Mouse (Mus musculus) forebrain, embryonic 12.5 days (tissue): ENCODE data around the gene Ier2. TPM values are rescaled to one million over a fixed set of nuclear protein-coding genes. Genes with fewer than 3 reads are reported as not detected.
A peak's percentile ranks its signal among the peaks of the same experiment; 100 is the strongest.

Experiments used
- ATAC-seq: fragments of 200-750 bp; cut with Nextera tagmentation; 2 replicates; pipeline ENCODE4 v1.8.0; 2017; ENCODE audit warnings: moderate TSS enrichment; ENCODE audit not compliant: low FRiP score
- H3K27ac ChIP-seq: fragments of 300-500 bp; sonication (generic); 2 replicates; pipeline ENCODE4 v1.5.1; 2016; ENCODE audit warnings: mild to moderate bottlenecking
- H3K27me3 ChIP-seq: fragments of 300-500 bp; sonication (generic); 2 replicates; pipeline ENCODE4 v1.6.1; 2016; ENCODE audit warnings: mild to moderate bottlenecking
- H3K36me3 ChIP-seq: fragments of 300-500 bp; sonication (generic); replicated peaks from 2 replicates; pipeline ENCODE4 v1.6.1; 2016; ENCODE audit warnings: mild to moderate bottlenecking
- H3K4me1 ChIP-seq: fragments of 300-500 bp; sonication (generic); 2 replicates; pipeline ENCODE4 v1.6.1; 2016
- H3K4me2 ChIP-seq: fragments of 300-500 bp; sonication (generic); 2 replicates; pipeline ENCODE4 v1.6.1; 2016; ENCODE audit warnings: mild to moderate bottlenecking, moderate library complexity
- H3K4me3 ChIP-seq: fragments of 300-500 bp; sonication (generic); replicated peaks from 2 replicates; pipeline ENCODE4 v1.5.1; 2016; ENCODE audit warnings: mild to moderate bottlenecking
- H3K9ac ChIP-seq: fragments of 300-500 bp; sonication (generic); 2 replicates; pipeline ENCODE4 v1.6.1; 2016; ENCODE audit warnings: mild to moderate bottlenecking
- H3K9me3 ChIP-seq: fragments of 300-500 bp; sonication (generic); 2 replicates; pipeline ENCODE4 v1.6.1; 2016
- WGBS: fragments of 180-500 bp; shearing (Covaris S2); methylation state at CpG from one replicate; pipeline ENCODE4 v1.1.7; 2016; 5-methylcytosine and 5-hydroxymethylcytosine counted together
- polyA plus RNA-seq: library from polyadenylated mRNA; unstranded; fragments of >200 nt; fragmentation: Nextera tagmentation; extraction: Ambion mirVana; gene quantifications from 2 replicates; pipeline ENCODE4 v1.2.1, GENCODE M21; 2016

Gene Ier2
- polyA plus RNA-seq, 1 experiment from 2014 or later: 62.2 TPM

DNA sequence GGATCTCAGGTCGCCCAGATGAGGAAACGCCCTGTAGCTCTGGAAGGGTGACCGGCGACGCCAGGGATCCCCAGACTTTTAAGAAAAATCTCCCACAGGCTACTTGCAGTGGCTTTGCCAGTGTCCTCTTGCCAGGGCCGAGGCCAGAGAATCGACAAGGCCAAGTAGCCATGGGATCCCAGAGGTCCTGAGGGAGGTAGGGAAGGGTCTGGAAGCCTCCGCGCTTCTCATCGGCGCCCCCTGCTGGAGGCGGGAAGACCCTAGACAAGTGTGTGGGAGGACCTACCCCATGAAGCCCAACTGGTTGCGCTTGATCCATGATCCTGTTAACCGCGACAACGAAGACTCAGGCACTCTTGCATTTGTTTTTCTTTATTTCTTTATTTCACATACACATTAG lies 41.7 kb upstream of the Ier2 start:
- under 1% methylated on average over 16 of the region's 16 CpGs for WGBS
- peak overlapping the region; percentile 66; the same call in 1 of the 2 replicates for H3K27ac ChIP-seq
- H3K4me1 ChIP-seq: peaks cover 59% of the 10 kb centered on the region
- H3K36me3 ChIP-seq: peaks cover 3% of the 10 kb centered on the region; the same call in 1 of the 2 replicates
- 0 out of 2 replicates have a peak, but pooled peaks have one; percentile 34 for ATAC-seq
- H3K9me3 ChIP-seq: no peaks in the 10 kb centered on the region
- H3K4me3 ChIP-seq: peak overlapping the region; percentile 30
- H3K27me3 ChIP-seq: peaks cover 89% of the 10 kb centered on the region
- no peak overlapping the region for H3K9ac ChIP-seq
- peak overlapping the region; percentile 47 for H3K4me2 ChIP-seq

DNA sequence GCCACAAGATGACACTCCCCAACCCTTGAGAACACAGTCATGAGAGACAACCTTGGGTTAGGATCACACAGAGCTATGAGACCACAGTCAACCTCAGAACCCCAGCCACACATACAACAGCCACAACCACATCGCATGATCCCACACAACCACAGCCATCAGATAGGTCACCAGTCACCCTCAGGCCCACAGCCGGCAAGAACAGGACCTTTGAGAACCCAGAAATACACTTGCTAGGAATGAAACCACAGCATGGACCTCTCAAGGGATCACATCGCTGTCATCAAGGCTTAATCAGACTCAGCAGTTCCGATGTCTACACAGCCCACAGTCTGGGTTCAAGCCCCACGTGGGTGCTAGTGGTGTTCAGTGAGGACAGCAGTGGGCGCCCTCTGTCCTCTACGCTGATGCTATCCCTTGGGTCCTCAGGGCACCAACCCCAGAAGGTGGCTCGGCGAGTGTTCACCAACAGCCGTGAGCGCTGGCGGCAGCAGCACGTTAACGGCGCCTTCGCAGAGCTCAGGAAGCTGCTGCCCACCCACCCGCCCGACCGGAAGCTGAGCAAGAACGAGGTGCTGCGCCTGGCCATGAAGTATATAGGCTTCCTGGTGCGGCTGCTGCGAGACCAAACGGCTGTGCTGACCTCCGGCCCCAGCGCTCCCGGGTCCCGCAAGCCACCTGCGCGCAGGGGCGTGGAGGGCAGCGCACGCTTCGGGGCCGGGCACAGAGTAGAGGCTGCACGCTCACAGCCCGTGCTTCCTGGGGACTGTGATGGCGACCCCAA lies 41.0 kb upstream of the Ier2 start:
- Histone ChIP-seq H3K27ac (peak overlapping the region; percentile 66; the same call in 1 of the 2 replicates), H3K36me3 (peaks cover 10% of the 10 kb centered on the region; the same call in 1 of the 2 replicates), H3K9me3 (no peaks in the 10 kb centered on the region), H3K27me3 (peaks cover 83% of the 10 kb centered on the region), H3K9ac (no peak overlapping the region; the same call in 1 of the 2 replicates), H3K4me3 (peak overlapping the region; percentile 15; the same call in 1 of the 2 replicates), H3K4me2 (peak overlapping the region; percentile 47), H3K4me1 (peaks cover 52% of the 10 kb centered on the region)
- ATAC-seq: no peak
- 8% methylated on average over 38 of the region's 38 CpGs for WGBS

DNA sequence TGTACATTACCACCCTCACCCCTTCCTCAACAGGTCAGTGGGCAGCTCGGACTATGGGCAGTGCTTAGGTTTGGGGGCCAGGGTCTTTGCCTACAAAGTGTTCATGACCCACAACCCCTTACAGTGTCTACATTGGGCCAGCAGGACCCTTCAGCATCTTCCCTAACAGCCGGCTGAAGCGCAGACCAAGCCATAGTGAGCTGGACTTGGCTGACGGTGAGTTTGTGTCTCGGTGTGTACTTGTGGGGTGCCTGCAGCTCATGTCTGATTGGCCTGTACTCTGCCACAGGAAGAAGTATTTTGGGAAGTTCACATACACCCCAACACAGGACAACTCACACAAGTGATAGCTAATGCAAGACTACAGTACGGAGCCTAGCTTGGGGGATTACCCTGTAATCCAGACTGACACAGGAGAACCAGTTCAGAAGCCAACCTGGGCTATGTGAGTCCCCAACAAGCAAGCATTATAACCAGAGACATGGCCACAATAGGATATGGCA lies 40.4 kb upstream of the Ier2 start:
- H3K4me2 ChIP-seq: peak overlapping the region; percentile 17; the same call in 1 of the 2 replicates
- H3K4me3 ChIP-seq: no peak overlapping the region
- peaks cover 45% of the 10 kb centered on the region for H3K4me1 ChIP-seq
- ATAC-seq: no peak
- no peaks in the 10 kb centered on the region for H3K9me3 ChIP-seq
- H3K27ac ChIP-seq: no peak overlapping the region
- peaks cover 16% of the 10 kb centered on the region for H3K36me3 ChIP-seq
- H3K27me3 ChIP-seq: peaks cover 78% of the 10 kb centered on the region
- no peak overlapping the region for H3K9ac ChIP-seq
- 82% methylated on average over 6 of the region's 6 CpGs for WGBS

DNA sequence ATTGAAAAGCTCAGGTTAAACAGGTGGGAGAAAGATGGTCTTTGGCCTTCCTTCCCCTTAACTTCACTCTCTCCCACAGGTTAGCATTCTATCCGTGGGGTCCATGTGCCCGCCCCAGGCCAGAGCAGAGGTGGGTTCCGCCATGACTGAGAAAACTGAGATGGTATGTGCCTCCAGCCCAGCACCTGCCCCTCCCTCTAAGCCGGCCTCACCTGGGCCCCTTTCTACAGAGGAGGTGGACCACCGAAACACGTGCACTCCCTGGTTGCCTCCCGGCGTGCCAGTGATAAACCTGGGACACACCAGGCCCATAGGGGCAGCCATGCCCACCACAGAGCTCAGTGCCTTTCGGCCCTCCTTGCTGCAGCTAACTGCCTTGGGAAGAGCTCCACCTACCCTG lies 39.9 kb upstream of the Ier2 start:
- Histone ChIP-seq H3K4me1 (peaks cover 41% of the 10 kb centered on the region), H3K9ac (no peak overlapping the region), H3K4me2 (peak overlapping the region; percentile 17; the same call in 1 of the 2 replicates), H3K4me3 (peak overlapping the region; percentile 17; the same call in 1 of the 2 replicates), H3K36me3 (peaks cover 21% of the 10 kb centered on the region), H3K27me3 (peaks cover 73% of the 10 kb centered on the region), H3K9me3 (no peaks in the 10 kb centered on the region), H3K27ac (no peak overlapping the region)
- 75% methylated on average over 9 of the region's 9 CpGs for WGBS
- ATAC-seq: no peak

DNA sequence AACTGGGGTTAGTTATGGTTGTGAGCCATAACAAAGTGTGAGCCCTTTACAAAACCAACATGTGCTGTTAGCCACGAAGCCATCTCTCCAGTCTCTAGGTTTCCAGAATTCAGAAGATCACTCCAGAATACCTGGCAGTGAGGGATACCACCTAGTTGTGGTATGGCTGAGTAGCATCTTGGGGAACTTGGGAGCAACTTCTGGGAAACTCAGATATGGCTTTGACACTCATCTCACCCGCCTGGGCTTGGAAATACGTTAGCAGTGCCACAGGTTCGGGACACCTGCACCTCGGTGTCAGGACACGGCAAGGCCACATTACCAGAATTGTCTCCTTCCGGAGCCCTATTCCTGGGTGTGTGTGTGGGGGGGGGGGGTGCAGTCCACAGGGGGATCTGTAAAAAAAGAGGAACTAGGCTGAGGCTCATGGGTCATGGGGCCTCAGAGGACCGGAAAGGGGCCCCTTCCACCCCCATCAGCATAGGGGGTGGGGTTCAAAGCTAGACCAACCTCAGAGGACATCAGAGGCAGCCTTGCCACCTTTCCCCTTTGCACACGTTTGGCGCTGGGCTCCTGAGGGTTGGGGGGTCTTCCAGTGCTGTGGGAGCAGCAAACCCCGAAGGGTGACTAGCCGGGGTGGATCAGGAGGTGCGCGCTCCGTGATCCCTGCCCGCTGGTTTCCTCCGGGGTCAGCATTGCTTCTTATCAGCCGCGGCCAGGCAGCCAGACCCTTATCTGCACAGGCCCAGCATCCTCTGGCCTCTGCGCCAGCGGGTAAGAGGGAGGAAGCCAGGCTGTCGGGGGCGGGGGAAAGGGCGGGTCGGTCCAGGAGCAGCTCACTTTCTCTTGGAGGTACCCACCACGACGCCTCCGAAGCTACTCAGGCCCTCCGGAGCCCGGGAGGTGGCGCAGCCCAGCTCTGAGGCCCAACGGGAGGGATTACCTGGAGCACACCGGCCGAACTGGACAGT lies 38.6 kb upstream of the Ier2 start, which contains the start of gene Lyl1:
Gene Lyl1, plus strand, starts transcription at position 517 of the 971 bp plus-strand sequence.
- ATAC-seq: no peak
- peaks cover 60% of the 10 kb centered on the region for H3K27me3 ChIP-seq
- H3K4me1 ChIP-seq: peaks cover 29% of the 10 kb centered on the region
- H3K4me3 ChIP-seq: peak within 1 kb of the TSS; percentile 17; the same call in 1 of the 2 replicates
- 14% methylated on average over 32 of the region's 34 CpGs for WGBS
- no peak within 1 kb of the TSS for H3K4me2 ChIP-seq
- H3K36me3 ChIP-seq: peaks cover 34% of the 10 kb centered on the region
- peak within 1 kb of the TSS; percentile 63 for H3K27ac ChIP-seq
- peak within 1 kb of the TSS; percentile 36; the same call in 1 of the 2 replicates for H3K9ac ChIP-seq
- no peaks in the 10 kb centered on the region for H3K9me3 ChIP-seq

DNA sequence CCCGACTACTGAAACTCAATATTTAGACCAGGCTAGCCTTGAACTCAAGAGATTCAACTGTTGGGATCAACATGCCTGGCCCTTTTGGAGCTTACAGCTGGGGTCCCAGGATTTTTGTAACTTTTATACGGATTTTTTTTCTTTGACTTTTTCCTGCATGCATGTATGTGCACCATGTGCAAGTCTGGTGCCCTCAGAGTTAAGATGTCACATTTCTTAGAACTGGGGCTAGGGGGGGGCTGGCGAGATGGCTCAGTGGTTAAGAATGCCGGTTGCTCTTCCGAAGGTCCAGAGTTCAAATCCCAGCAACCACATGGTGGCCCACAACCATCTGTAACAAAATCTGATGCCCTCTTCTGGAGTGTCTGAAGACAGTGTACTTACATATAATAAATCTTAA lies 37.9 kb upstream of the Ier2 start:
- Histone ChIP-seq H3K9me3 (no peaks in the 10 kb centered on the region), H3K4me2 (no peak overlapping the region), H3K4me3 (no peak overlapping the region), H3K36me3 (peaks cover 36% of the 10 kb centered on the region), H3K27ac (no peak overlapping the region), H3K4me1 (peaks cover 26% of the 10 kb centered on the region), H3K27me3 (peaks cover 57% of the 10 kb centered on the region), H3K9ac (no peak overlapping the region)
- ATAC-seq: no peak
- 81% methylated on average over 5 of the region's 5 CpGs for WGBS

DNA sequence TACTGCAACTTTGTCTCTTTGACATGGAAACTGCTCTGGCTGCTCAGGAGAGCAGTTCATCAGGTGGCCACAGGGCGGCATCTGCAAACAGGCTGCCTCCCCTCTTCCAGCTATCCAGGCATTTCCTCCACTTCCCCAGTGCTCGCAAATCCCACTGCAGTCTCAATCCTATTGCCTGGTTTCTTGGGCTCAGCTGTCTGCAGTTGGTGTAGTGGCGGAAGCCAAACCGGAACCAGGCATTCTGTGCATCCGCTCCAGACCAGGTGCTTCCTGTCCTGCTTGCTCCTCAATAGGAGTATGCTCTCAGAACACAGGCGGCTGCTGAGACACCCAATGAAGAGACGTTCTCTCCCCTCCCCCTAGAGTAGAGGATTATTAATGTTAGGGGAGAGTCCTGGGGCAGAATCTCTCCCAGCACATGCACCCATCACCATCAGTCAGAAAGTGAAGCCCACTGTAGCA lies 37.2 kb upstream of the Ier2 start:
- no peak for ATAC-seq

DNA sequence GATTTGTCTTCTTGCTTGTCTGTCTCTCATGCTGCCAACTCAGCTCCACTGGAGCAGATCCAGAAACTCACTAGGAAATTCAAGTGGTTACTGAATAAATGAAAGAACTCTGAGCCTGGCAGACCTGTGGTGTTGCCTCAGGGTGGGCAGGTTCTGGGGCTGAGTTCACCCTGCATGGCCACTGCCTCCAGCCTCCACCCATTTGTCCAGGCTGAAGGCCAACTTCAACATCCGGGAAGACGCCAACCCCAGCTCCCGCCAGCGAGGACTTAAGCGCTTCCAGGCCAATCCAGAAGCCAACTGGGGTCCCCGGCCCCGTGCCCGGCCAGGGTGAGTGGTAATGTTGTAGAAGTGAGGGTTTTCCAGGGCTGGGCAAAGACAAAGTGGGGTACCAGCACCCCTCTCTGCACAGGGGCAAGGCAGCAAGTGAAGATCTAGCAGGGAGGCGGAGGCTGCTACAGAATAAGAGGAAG lies 36.3 kb upstream of the Ier2 start:
- peaks cover 48% of the 10 kb centered on the region for H3K36me3 ChIP-seq
- H3K27ac ChIP-seq: no peak overlapping the region

More for the DNA sequence above, 37.2 kb upstream of the Ier2 start:
- peaks cover 20% of the 10 kb centered on the region for H3K4me1 ChIP-seq
- H3K9me3 ChIP-seq: no peaks in the 10 kb centered on the region
- WGBS: 67% methylated on average over 7 of the region's 7 CpGs
- H3K9ac ChIP-seq: no peak overlapping the region
- H3K27ac ChIP-seq: 0 out of 2 replicates have a peak overlapping the region, but pooled peaks have one; percentile 5
- H3K36me3 ChIP-seq: peaks cover 42% of the 10 kb centered on the region
- H3K27me3 ChIP-seq: peaks cover 51% of the 10 kb centered on the region
- H3K4me2 ChIP-seq: no peak overlapping the region
- H3K4me3 ChIP-seq: no peak overlapping the region

DNA sequence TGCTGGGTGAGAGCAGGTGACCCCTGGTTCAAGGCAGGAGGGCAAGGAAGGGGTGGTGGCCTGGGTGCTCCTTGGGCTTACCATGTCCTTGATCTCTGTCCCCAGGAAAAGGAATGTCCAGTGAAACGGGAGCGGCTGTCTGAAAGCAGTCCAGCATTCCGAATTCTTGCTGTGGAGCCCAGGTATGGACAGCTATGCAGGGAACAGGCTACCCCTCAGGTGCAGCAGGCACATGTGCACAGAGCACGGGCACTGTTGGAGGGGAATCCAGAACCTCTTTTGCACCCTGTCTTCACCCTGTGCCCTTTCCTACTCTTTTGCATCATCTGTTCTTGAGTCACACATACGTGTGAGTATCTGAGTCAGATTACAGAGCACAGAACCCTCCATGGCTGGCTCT lies 35.6 kb upstream of the Ier2 start:
- Histone ChIP-seq H3K4me2 (no peak overlapping the region), H3K4me1 (peaks cover 8% of the 10 kb centered on the region; the same call in 1 of the 2 replicates), H3K9me3 (no peaks in the 10 kb centered on the region), H3K36me3 (peaks cover 54% of the 10 kb centered on the region), H3K9ac (no peak overlapping the region), H3K27me3 (peaks cover 35% of the 10 kb centered on the region), H3K4me3 (no peak overlapping the region), H3K27ac (no peak overlapping the region)
- 93% methylated on average over 5 of the region's 5 CpGs for WGBS
- no peak for ATAC-seq

More for the DNA sequence above, 36.3 kb upstream of the Ier2 start:
- Histone ChIP-seq H3K27me3 (peaks cover 41% of the 10 kb centered on the region), H3K4me1 (peaks cover 12% of the 10 kb centered on the region), H3K4me3 (no peak overlapping the region), H3K9ac (no peak overlapping the region), H3K4me2 (no peak overlapping the region), H3K9me3 (no peaks in the 10 kb centered on the region)
- ATAC-seq: no peak
- 92% methylated on average over 9 of the region's 9 CpGs for WGBS

DNA sequence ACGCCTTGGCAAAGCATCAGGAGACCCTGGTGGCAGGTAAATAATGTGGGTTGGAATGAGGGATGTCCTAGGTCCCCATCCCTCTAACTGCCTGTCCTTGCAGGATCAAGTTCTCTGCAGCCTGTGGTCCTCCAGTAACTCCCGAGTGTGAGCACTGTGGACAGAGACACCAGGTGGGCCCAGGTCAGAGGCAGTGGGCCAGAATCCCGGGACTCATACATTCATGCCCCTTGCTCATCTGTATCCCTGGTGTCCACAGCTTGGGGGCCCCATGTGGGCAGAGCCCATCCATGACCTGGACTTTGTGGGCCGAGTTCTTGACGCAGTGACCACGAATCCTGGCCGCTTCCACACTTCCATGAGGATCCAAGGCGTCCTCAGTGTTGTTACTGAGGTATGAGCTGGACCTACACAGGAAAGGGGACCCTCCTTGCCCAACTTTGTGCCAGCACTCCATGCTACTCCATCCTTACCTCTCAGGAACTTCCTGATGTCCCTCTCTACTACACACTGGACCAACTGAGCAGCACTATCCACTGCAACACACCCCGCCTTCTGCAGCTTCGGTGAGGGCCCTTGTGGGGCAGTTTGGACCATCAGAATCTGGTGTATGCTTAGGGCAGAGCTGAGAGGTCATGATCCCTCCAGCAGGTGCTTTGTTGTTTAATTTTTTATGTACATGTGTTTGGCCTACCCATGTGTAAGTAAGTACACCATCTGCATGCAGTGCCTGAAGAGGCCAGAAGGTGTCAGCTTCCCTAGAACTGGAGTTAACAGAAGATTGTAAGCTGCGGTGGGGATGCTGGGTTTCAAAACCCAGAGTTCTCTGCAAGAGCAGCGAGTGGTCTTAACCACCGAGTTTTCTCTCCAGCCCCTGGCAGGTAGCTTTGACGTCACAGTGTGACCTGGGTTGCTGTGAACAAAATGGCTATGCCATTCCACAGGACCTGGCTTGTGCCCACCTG lies 34.8 kb upstream of the Ier2 start:
- Histone ChIP-seq H3K27ac (no peak overlapping the region), H3K9ac (no peak overlapping the region), H3K9me3 (no peaks in the 10 kb centered on the region), H3K4me3 (no peak overlapping the region), H3K4me2 (no peak overlapping the region), H3K36me3 (peaks cover 62% of the 10 kb centered on the region), H3K27me3 (peaks cover 26% of the 10 kb centered on the region), H3K4me1 (peaks cover 8% of the 10 kb centered on the region; the same call in 1 of the 2 replicates)
- WGBS: 92% methylated on average over 14 of the region's 14 CpGs
- no peak for ATAC-seq

DNA sequence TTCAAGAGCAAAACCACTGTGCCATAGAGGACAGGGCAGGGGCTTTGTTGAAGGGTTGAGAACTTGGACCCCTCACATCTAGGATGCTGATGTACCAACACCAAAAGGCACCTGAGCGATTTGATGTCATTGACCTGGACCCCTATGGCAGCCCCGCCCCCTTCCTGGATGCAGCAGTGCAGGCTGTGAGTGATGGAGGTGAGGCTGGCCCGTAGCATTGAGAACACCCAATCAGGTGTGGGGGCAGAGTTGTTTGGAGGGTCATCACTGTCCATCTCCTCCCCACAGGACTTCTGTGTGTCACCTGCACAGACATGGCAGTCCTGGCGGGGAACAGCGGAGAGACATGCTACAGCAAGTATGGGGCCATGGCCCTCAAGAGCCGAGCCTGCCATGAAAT lies 32.5 kb upstream of the Ier2 start:
- H3K27ac ChIP-seq: no peak overlapping the region
- no peak overlapping the region for H3K4me2 ChIP-seq
- 93% methylated on average over 6 of the region's 6 CpGs for WGBS
- peaks cover 75% of the 10 kb centered on the region for H3K36me3 ChIP-seq
- H3K27me3 ChIP-seq: peaks cover 4% of the 10 kb centered on the region
- no peak for ATAC-seq
- H3K9ac ChIP-seq: no peak overlapping the region
- H3K9me3 ChIP-seq: no peaks in the 10 kb centered on the region
- H3K4me1 ChIP-seq: peaks cover under 1% of the 10 kb centered on the region
- H3K4me3 ChIP-seq: no peak overlapping the region
